Mouse (Mus musculus): ENCODE data around the gene Ddx39.

DNA sequence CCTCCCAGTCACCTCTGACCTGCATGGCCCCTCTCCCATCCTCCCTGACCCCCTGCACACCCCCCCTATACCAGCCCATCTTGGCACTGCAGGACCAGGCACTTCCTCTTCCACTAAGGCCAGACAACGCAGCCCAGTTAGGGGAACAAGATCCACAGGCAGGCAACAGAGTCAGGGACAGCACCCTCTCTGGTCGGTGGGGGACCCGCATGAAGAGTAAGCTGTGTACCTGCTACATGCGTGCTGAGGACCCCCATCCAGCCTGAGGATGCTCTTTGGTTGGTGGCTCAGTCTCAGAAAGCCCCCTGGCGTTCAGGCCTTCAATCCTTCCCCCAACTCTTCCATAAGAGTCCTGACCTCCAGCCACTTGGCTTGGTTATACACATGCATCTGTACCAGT lies 8.6 kb upstream of the Ddx39 start:
- no peak for TF ChIP-seq E2F4 (IDR thresholded peaks at IDR 0.05; ENCODE audit: borderline replicate concordance, low read depth, low read length)
- no peak for TF ChIP-seq TBP (IDR thresholded peaks at IDR 0.05; ENCODE audit: low read depth, low read length)
